Mouse (Mus musculus): ENCODE data around the gene Ctsl.

Ctsl gene

DNA sequence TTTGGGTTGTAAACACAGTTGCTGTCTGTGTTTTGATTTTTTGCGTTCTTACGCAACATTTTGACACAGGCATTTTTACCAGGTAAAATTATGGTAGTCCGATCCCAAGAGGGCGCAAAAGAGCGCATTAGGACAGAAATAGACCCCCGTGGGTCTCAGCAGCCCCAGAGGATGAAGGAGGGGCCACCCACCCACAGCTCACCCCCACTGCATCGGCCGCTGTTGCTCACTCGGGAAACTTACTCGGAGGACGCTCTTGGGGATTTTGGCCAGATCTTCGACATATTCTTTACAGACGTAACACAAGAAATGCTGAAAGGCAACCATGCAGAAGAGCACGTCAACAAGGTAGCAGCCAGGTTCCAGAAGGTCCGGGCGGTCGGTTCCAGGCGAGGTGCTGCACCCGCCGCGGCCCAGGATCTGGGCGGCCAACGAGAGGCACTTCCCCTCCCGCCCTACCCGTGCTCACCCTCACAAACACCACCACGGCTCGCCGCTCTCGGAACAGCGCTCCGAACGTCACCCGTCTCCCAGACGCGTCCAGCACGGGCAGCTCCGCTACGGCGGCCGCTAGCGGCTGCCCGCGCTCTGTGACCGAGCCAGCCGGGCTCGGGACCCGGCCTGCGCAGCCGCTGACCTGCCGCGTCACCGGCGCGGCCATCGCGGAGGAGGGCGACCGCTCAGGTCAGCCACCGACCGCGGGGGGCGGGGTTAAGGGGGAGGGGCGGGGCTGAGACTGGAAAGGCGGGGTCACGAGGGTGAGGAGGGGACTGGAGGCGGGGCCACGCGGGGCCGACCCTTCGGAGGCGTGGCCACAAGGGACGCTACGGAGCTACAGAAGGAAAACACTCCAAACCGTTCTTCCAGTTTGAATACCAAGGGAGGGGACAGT is 58.4 kb downstream of the Ctsl start, which contains the start of gene Aaed1:
Gene Aaed1, minus strand, starts transcription at position 687 of the 892 bp plus-strand sequence.
- in situ Hi-C loops (cut with MboI): loop anchor here (10.0 kb wide), 1 partner anchor 123 kb away; the partner anchor contains the start of gene Cdk20

DNA sequence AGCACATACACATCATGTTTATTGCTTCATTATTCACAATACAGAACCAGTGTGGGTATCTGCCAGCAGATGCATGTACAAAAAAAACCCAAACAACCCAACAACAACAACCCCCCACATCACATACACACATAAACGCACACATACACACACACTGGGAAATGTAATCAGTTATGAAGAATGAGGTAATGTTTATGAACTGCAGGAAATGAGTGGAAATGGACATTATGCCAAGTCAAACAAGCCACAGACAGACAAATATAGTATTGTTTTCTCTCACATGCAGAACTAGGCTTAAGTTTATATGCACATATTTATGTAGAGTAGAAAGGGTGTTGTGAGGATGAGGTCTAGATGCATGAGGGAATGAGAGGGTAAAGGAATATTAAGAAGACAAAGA is 59.4 kb downstream of the Ctsl start:
- in situ Hi-C loops (cut with MboI): loop anchor here (10.0 kb wide), 1 partner anchor 124 kb away; the partner anchor contains the start of gene Cdk20

DNA sequence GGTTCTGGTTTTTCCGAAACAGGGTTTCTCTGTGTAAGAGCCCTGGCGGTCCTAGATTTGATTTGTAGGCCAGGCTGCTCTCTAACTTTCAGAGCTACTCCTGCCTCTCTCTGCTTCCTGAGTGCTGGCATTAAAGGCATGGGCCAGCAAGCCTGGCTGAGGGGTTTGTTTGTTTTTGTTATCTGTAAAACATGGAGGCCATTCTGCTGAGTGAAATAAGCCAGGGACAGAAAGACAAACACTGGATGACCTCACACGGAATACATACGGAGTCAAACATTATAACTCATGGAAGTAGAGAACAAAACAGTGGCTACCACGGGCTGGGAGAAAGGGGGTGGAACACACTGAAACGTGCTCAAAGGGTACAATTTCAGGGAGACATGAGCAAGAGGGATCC is 60.1 kb downstream of the Ctsl start:
- in situ Hi-C loops (cut with MboI): loop anchor here (10.0 kb wide), 1 partner anchor 124 kb away; the partner anchor contains the start of gene Cdk20

DNA sequence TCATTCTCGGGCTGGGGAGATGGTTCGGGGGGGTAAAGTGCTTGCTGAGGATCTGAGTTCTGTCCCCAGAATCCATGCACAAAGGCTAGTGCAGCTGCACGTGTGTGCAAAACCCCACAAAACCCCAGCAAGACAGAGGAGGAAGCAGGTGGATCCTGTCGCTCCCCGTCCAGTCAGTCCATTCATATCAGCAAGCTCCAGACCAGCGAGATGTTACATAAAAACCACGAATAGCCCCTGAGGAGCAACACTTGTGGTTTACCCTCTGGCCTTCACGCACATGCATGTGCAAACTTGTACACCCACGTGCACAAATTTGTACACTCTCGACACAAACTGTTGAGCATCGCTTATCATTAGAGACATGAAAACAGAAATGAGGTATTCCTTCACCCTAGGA is 60.8 kb downstream of the Ctsl start:
- in situ Hi-C loops (cut with MboI): loop anchor here (10.0 kb wide), 1 partner anchor 125 kb away; the partner anchor contains the start of gene Cdk20
